ENCODE assay signal across 15 mouse cellular contexts in the genomic region with DNA sequence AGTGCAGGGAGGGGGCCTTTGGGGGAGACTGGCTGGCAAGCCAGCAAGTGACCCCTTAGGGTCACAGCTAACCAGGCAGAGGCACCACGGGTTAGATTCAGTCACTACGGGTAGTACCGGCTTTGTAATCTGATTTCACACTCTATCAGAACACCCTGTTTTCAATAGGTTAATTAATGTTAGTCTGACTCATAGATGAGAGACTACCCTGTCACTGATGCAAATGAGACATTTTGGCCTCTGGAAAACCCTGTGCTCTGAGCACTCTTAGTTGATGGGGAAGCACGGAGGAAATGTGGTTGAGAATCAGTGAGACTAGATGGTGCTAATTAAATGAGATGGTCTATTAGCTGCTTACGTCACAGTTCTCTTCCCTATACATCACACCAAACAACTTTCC. TPM values are rescaled to one million over a fixed set of nuclear protein-coding genes. Genes with fewer than 3 reads are reported as not detected.
A peak's percentile ranks its signal among the peaks of the same experiment; 100 is the strongest.
DNase-seq lines count a peak whose midpoint lies in the region; ATAC-seq lines count a peak whose summit lies in the region.
"Had no signal": no experiment of that assay in that cellular context is flagged by ENCODE, and none has a peak within 500 bp of the region (broad histone marks: within the 10 kb centered on the region; RNA-seq: fewer than 3 reads in every experiment).

No protein-coding gene starts in this region.

- H3K9ac ChIP-seq in heart, embryonic 16.5 days (ENCODE audit: low read length): no peak overlapping the region
- H3K9ac ChIP-seq in heart, embryonic 12.5 days: no peak overlapping the region
- H3K9ac ChIP-seq in neural tube, embryonic 11.5 days (ENCODE audit: low read length): no peak overlapping the region
- no peak overlapping the region for H3K9ac ChIP-seq in neural tube, embryonic 15.5 days (replicated peaks)
- H3K9ac ChIP-seq in intestine, embryonic 16.5 days (ENCODE audit: low read depth, low read length): no peak overlapping the region
- H3K9ac ChIP-seq in midbrain, embryonic 13.5 days (replicated peaks): no peak overlapping the region
- H3K9ac ChIP-seq: midbrain, embryonic 15.5 days had no signal

- H3K27me3 ChIP-seq in heart, embryonic 16.5 days (ENCODE audit: control insufficient read depth, insufficient read depth, low read length): no peaks in the 10 kb centered on the region
- 0 out of 2 replicates have a peak, but pooled peaks cover 3% of the 10 kb centered on the region for H3K27me3 ChIP-seq in heart, embryonic 12.5 days (replicated peaks)
- no peaks in the 10 kb centered on the region for H3K27me3 ChIP-seq in neural tube, embryonic 11.5 days (ENCODE audit: control insufficient read depth, insufficient read depth, low read length)
- no peaks in the 10 kb centered on the region for H3K27me3 ChIP-seq in neural tube, embryonic 15.5 days (replicated peaks)
- no peaks in the 10 kb centered on the region for H3K27me3 ChIP-seq in intestine, embryonic 16.5 days (replicated peaks; ENCODE audit: control insufficient read depth, insufficient read depth, low read length)
- H3K27me3 ChIP-seq in midbrain, embryonic 13.5 days: no peaks in the 10 kb centered on the region
- H3K27me3 ChIP-seq: midbrain, embryonic 15.5 days; Patski had no signal

- H3K4me3 ChIP-seq in heart, embryonic 16.5 days (ENCODE audit: low read length): no peak overlapping the region
- no peak overlapping the region for H3K4me3 ChIP-seq in heart, embryonic 12.5 days
- no peak overlapping the region for H3K4me3 ChIP-seq in neural tube, embryonic 11.5 days (ENCODE audit: low read depth, low read length)
- H3K4me3 ChIP-seq in neural tube, embryonic 15.5 days (replicated peaks): no peak overlapping the region
- no peak overlapping the region for H3K4me3 ChIP-seq in intestine, embryonic 16.5 days (ENCODE audit: low read length)
- H3K4me3 ChIP-seq in midbrain, embryonic 13.5 days (replicated peaks): no peak overlapping the region
- H3K4me3 ChIP-seq: midbrain, embryonic 15.5 days had no signal

- peak overlapping the region; percentile 77 for H3K27ac ChIP-seq in heart, embryonic 16.5 days (ENCODE audit: low read length)
- H3K27ac ChIP-seq in heart, embryonic 12.5 days (ENCODE audit: poor library complexity, severe bottlenecking): no peak overlapping the region
- no peak overlapping the region for H3K27ac ChIP-seq in neural tube, embryonic 11.5 days (ENCODE audit: low read depth, low read length)
- no peak overlapping the region for H3K27ac ChIP-seq in neural tube, embryonic 15.5 days (replicated peaks)
- peak overlapping the region; percentile 85 for H3K27ac ChIP-seq in intestine, embryonic 16.5 days (ENCODE audit: low read length)
- H3K27ac ChIP-seq in midbrain, embryonic 13.5 days: no peak overlapping the region
- H3K27ac ChIP-seq: midbrain, embryonic 15.5 days had no signal

- no peak overlapping the region for H3K4me2 ChIP-seq in heart, embryonic 16.5 days (ENCODE audit: low read depth, low read length)
- no peak overlapping the region for H3K4me2 ChIP-seq in heart, embryonic 12.5 days
- H3K4me2 ChIP-seq in neural tube, embryonic 11.5 days (ENCODE audit: low read depth): no peak overlapping the region
- no peak overlapping the region for H3K4me2 ChIP-seq in neural tube, embryonic 15.5 days
- H3K4me2 ChIP-seq in intestine, embryonic 16.5 days (ENCODE audit: low read depth, low read length): no peak overlapping the region
- no peak overlapping the region for H3K4me2 ChIP-seq in midbrain, embryonic 13.5 days (replicated peaks)
- H3K4me2 ChIP-seq: midbrain, embryonic 15.5 days had no signal

- WGBS in heart, embryonic 16.5 days: 78% methylated on average over 5 of the region's 5 CpGs
- WGBS in heart, embryonic 12.5 days: 75% methylated on average over 5 of the region's 5 CpGs
- WGBS in neural tube, embryonic 11.5 days: 51% methylated on average over 5 of the region's 5 CpGs
- WGBS in neural tube, embryonic 15.5 days: 27% methylated on average over 5 of the region's 5 CpGs
- WGBS in intestine, embryonic 16.5 days: 72% methylated on average over 5 of the region's 5 CpGs
- 51% methylated on average over 5 of the region's 5 CpGs for WGBS in midbrain, embryonic 13.5 days

- no peaks in the 10 kb centered on the region for H3K9me3 ChIP-seq in heart, embryonic 16.5 days (replicated peaks; ENCODE audit: control insufficient read depth, low read length)
- H3K9me3 ChIP-seq in heart, embryonic 12.5 days (replicated peaks): no peaks in the 10 kb centered on the region
- no peaks in the 10 kb centered on the region for H3K9me3 ChIP-seq in neural tube, embryonic 11.5 days (ENCODE audit: control insufficient read depth, low read length)
- no peaks in the 10 kb centered on the region for H3K9me3 ChIP-seq in neural tube, embryonic 15.5 days (replicated peaks)
- H3K9me3 ChIP-seq in intestine, embryonic 16.5 days (ENCODE audit: control insufficient read depth, low read length): no peaks in the 10 kb centered on the region
- H3K9me3 ChIP-seq in midbrain, embryonic 13.5 days: no peaks in the 10 kb centered on the region
- H3K9me3 ChIP-seq: midbrain, embryonic 15.5 days had no signal

- ATAC-seq in heart, embryonic 16.5 days (replicated peaks; ENCODE audit: extremely low read depth, insufficient read depth, low FRiP score): no peak
- ATAC-seq in heart, embryonic 12.5 days (ENCODE audit: insufficient number of reproducible peaks, low FRiP score): no peak
- peak; percentile 45; the same call in 1 of the 2 replicates for ATAC-seq in neural tube, embryonic 11.5 days (ENCODE audit: insufficient read depth, low FRiP score, low TSS enrichment)
- ATAC-seq in neural tube, embryonic 15.5 days (ENCODE audit: low FRiP score): no peak
- ATAC-seq in intestine, embryonic 16.5 days: no peak
- ATAC-seq in midbrain, embryonic 13.5 days: no peak
- ATAC-seq: forebrain, embryonic 16.5 days; midbrain, embryonic 15.5 days; Patski had no signal

- no peaks in the 10 kb centered on the region for H3K36me3 ChIP-seq in heart, embryonic 16.5 days (ENCODE audit: control insufficient read depth, insufficient read depth)
- no peaks in the 10 kb centered on the region for H3K36me3 ChIP-seq in heart, embryonic 12.5 days
- H3K36me3 ChIP-seq in neural tube, embryonic 11.5 days (ENCODE audit: control insufficient read depth, insufficient read depth, low read length): no peaks in the 10 kb centered on the region
- H3K36me3 ChIP-seq in neural tube, embryonic 15.5 days: no peaks in the 10 kb centered on the region
- H3K36me3 ChIP-seq in intestine, embryonic 16.5 days (ENCODE audit: control insufficient read depth, insufficient read depth, low read length): no peaks in the 10 kb centered on the region
- H3K36me3 ChIP-seq in midbrain, embryonic 13.5 days: no peaks in the 10 kb centered on the region
- H3K36me3 ChIP-seq: midbrain, embryonic 15.5 days had no signal

- H3K4me1 ChIP-seq in heart, embryonic 16.5 days (ENCODE audit: control insufficient read depth, insufficient read depth, low read length): peaks cover 17% of the 10 kb centered on the region
- H3K4me1 ChIP-seq in heart, embryonic 12.5 days (replicated peaks): peaks cover 21% of the 10 kb centered on the region
- H3K4me1 ChIP-seq in neural tube, embryonic 11.5 days (ENCODE audit: control insufficient read depth, insufficient read depth, low read length): peaks cover 8% of the 10 kb centered on the region; the same call in 1 of the 2 replicates
- 0 out of 2 replicates have a peak, but pooled peaks cover 4% of the 10 kb centered on the region for H3K4me1 ChIP-seq in neural tube, embryonic 15.5 days
- peaks cover 19% of the 10 kb centered on the region for H3K4me1 ChIP-seq in intestine, embryonic 16.5 days (ENCODE audit: control insufficient read depth, insufficient read depth, low read length)
- peaks cover 11% of the 10 kb centered on the region for H3K4me1 ChIP-seq in midbrain, embryonic 13.5 days (replicated peaks)
- H3K4me1 ChIP-seq: midbrain, embryonic 15.5 days had no signal

- no peak for DNase-seq in neural tube, embryonic 11.5 days (ENCODE audit: low spot score)
- DNase-seq in cerebellum, adult 11 months: no peak
- DNase-seq: adrenal gland, postnatal 10 days; gastrocnemius, postnatal 25 days; kidney, postnatal 14 days; lung, postnatal 14 days; right cerebral cortex, adult 18-20 months had no signal

RNA-seq across cellular contexts. Expression of a gene that starts 26.7 kb away (rescaled TPM):
- polyA plus RNA-seq in heart, embryonic 16.5 days (2015; fragmentation: Nextera tagmentation; extraction: Ambion mirVana): 7.3 and 8.7 TPM in 2 replicates
- polyA plus RNA-seq in heart, embryonic 12.5 days (2016; fragmentation: Nextera tagmentation; extraction: Ambion mirVana): 7.2 and 9.1 TPM in 2 replicates
- polyA plus RNA-seq in neural tube, embryonic 11.5 days (2014; fragmentation: Nextera tagmentation; extraction: Ambion mirVana): 2.6 and 2.8 TPM in 2 replicates
- polyA plus RNA-seq in neural tube, embryonic 15.5 days (2015; fragmentation: Nextera tagmentation; extraction: Ambion mirVana): 4.1 and 5.3 TPM in 2 replicates
- 5.1 TPM in 2 replicates for polyA plus RNA-seq in intestine, embryonic 16.5 days (2015; fragmentation: Nextera tagmentation; extraction: Ambion mirVana)
- polyA plus RNA-seq in midbrain, embryonic 13.5 days (2015; fragmentation: Nextera tagmentation; extraction: Ambion mirVana): 2.2 and 2.5 TPM in 2 replicates

RNA-seq across cellular contexts. Expression of a gene that starts 40.4 kb away (rescaled TPM):
- polyA plus RNA-seq in heart, embryonic 16.5 days (2015; fragmentation: Nextera tagmentation; extraction: Ambion mirVana): 16.5 TPM in 2 replicates
- 13.8 and 15.1 TPM in 2 replicates for polyA plus RNA-seq in heart, embryonic 12.5 days (2016; fragmentation: Nextera tagmentation; extraction: Ambion mirVana)
- polyA plus RNA-seq in neural tube, embryonic 11.5 days (2014; fragmentation: Nextera tagmentation; extraction: Ambion mirVana): 6.4 and 7.5 TPM in 2 replicates
- polyA plus RNA-seq in neural tube, embryonic 15.5 days (2015; fragmentation: Nextera tagmentation; extraction: Ambion mirVana): 16.8 and 19.8 TPM in 2 replicates
- 22.6 and 25.2 TPM in 2 replicates for polyA plus RNA-seq in intestine, embryonic 16.5 days (2015; fragmentation: Nextera tagmentation; extraction: Ambion mirVana)
- 10.7 and 11.1 TPM in 2 replicates for polyA plus RNA-seq in midbrain, embryonic 13.5 days (2015; fragmentation: Nextera tagmentation; extraction: Ambion mirVana)

Comparison
In these comparisons a context has a peak if more than half of its experiments do, and no peak if none do; other contexts are left out.
1. H3K27ac ChIP-seq: peak in heart, embryonic 16.5 days (single experiment) and intestine, embryonic 16.5 days (single experiment); none in heart, embryonic 12.5 days (single experiment), neural tube, embryonic 11.5 days (single experiment), neural tube, embryonic 15.5 days (single experiment) and midbrain, embryonic 13.5 days (single experiment).